Mouse (Mus musculus) right cerebral cortex, postnatal 4 days (tissue): ENCODE measurements around the gene March1.
"Not testable (repeated sequence)": the region's sequence is repeated elsewhere in the genome, so short reads cannot be mapped to it uniquely, and the experiment has no call there.

Source experiments
- DNase-seq: peaks from one replicate; pipeline ENCODE4 v3.0.0-alpha.2; 2022

Gene March1

GRCm38 (mm10) chr8:66323045-66323807, 705.5 kb downstream of the March1 start:
- DNase-seq: peak; percentile 3

GRCm38 (mm10) chr8:66326396-66326795, 708.7 kb downstream of the March1 start:
- DNase-seq: no peak

- no peak for DNase-seq
These were observed 714.5 kb downstream of the March1 start for GRCm38 (mm10) chr8:66332206-66332605.

- no peak for DNase-seq
These were observed 716.6 kb downstream of the March1 start for GRCm38 (mm10) chr8:66334265-66334664.

- DNase-seq: no peak
These were observed 721.9 kb downstream of the March1 start for GRCm38 (mm10) chr8:66339551-66339950.

GRCm38 (mm10) chr8:66342928-66343327, 725.2 kb downstream of the March1 start:
- no peak for DNase-seq

GRCm38 (mm10) chr8:66362882-66363801, 745.4 kb downstream of the March1 start:
- DNase-seq: no peak

GRCm38 (mm10) chr8:66383694-66384373, 766.1 kb downstream of the March1 start:
- no peak for DNase-seq

- DNase-seq: no peak
These were observed 768.3 kb downstream of the March1 start for GRCm38 (mm10) chr8:66386008-66386407.

- no peak for DNase-seq
These were observed 771.0 kb downstream of the March1 start for GRCm38 (mm10) chr8:66388693-66389092.

GRCm38 (mm10) chr8:66391554-66391953, 773.9 kb downstream of the March1 start:
- DNase-seq: no peak

- no peak for DNase-seq
These were observed 775.2 kb downstream of the March1 start for GRCm38 (mm10) chr8:66392900-66393299.

- no peak for DNase-seq
These were observed 776.4 kb downstream of the March1 start for GRCm38 (mm10) chr8:66394148-66394547.

GRCm38 (mm10) chr8:66397811-66398210, 780.1 kb downstream of the March1 start:
- DNase-seq: no peak

- no peak for DNase-seq
These were observed 782.4 kb downstream of the March1 start for GRCm38 (mm10) chr8:66400050-66400449.

- no peak for DNase-seq
These were observed 787.2 kb downstream of the March1 start for GRCm38 (mm10) chr8:66404711-66405414.

GRCm38 (mm10) chr8:66405796-66406195, 788.1 kb downstream of the March1 start:
- DNase-seq: not testable (repeated sequence)

- no peak for DNase-seq
These were observed 789.1 kb downstream of the March1 start for GRCm38 (mm10) chr8:66406596-66407361.

- no peak for DNase-seq
These were observed 792.4 kb downstream of the March1 start for GRCm38 (mm10) chr8:66410080-66410615.

- no peak for DNase-seq
These were observed 795.4 kb downstream of the March1 start for GRCm38 (mm10) chr8:66413101-66413500.

GRCm38 (mm10) chr8:66415234-66415633, 797.5 kb downstream of the March1 start:
- DNase-seq: no peak
